Mouse (Mus musculus) MEL (cell line): ENCODE measurements at regions not wholly inside any gene's neighbourhood (a gene's known extent, or its start where the extent isn't known, plus 50 kb on each side); places are given as distances from the start of the nearest gene placed in this dataset.

Experiments
- CTCF ChIP-seq, 3 experiments: IDR thresholded peaks in 2 of 3; conservative IDR thresholded peaks in 1 of 3; 2 replicates each; pipeline ENCODE4 v1.5.1; 2011 to 2012; ENCODE audit warnings: low read length in 3 of 3, low read depth in 2 of 3, mild to moderate bottlenecking in 2 of 3, improper control_type of control experiment in 1 of 3, inconsistent platforms in 1 of 3, mixed read lengths in 1 of 3, moderate library complexity in 1 of 3; ENCODE audit not compliant: control insufficient read depth in 1 of 3, insufficient read depth in 1 of 3, poor library complexity in 1 of 3, severe bottlenecking in 1 of 3
- E2F4 ChIP-seq: IDR thresholded peaks from 2 replicates; pipeline ENCODE4 v1.6.1; 2011; ENCODE audit warnings: low read depth, low read length, improper control_type of control experiment, borderline replicate concordance
- EP300 ChIP-seq, 2 experiments: IDR thresholded peaks; 2 replicates each; pipeline ENCODE4 v1.6.1; 2011; ENCODE audit warnings: improper control_type of control experiment in 2 of 2, low read length in 2 of 2, low read depth in 1 of 2, mild to moderate bottlenecking in 1 of 2
- MAX ChIP-seq: IDR thresholded peaks from 2 replicates; pipeline ENCODE4 v1.6.1; 2011; ENCODE audit warnings: low read length, improper control_type of control experiment
- MEF2A ChIP-seq: IDR thresholded peaks from 2 replicates; pipeline ENCODE4 v1.6.1; 2014; ENCODE audit warnings: low read depth, mild to moderate bottlenecking, inconsistent platforms, low read length, improper control_type of control experiment; ENCODE audit not compliant: poor library complexity, insufficient replicate concordance, severe bottlenecking; ENCODE audit errors: extremely low read depth
- POLR2AphosphoS2 ChIP-seq: IDR thresholded peaks from 2 replicates; pipeline ENCODE4 v1.6.1; 2011; ENCODE audit warnings: low read length, improper control_type of control experiment
- RAD21 ChIP-seq: IDR thresholded peaks from 2 replicates; pipeline ENCODE4 v1.6.1; 2011; ENCODE audit warnings: mild to moderate bottlenecking, low read depth, low read length, improper control_type of control experiment
- RCOR1 ChIP-seq: IDR thresholded peaks from 2 replicates; pipeline ENCODE4 v1.6.1; 2012; ENCODE audit warnings: low read depth, mild to moderate bottlenecking, inconsistent platforms, low read length, improper control_type of control experiment

- no peak for TF ChIP-seq E2F4
- TF ChIP-seq RAD21 = no peak
- TF ChIP-seq RCOR1 = no peak
- no peak for TF ChIP-seq EP300 (IDR thresholded peaks at IDR 0.05; ENCODE audit: low read depth in 1 of 2, low read length in 2 of 2)
- TF ChIP-seq MAX = no peak
- TF ChIP-seq MEF2A = no peak
- TF ChIP-seq POLR2AphosphoS2 = no peak
- TF ChIP-seq CTCF (IDR thresholded peaks at IDR 0.05 in 2 of 3, conservative IDR thresholded peaks at IDR 0.05 in 1 of 3; ENCODE audit: control insufficient read depth in 1 of 3, insufficient read depth in 1 of 3, low read depth in 2 of 3, low read length in 3 of 3, poor library complexity in 1 of 3, severe bottlenecking in 1 of 3) = no peak
These were observed 69.4 kb upstream of the Usp27x start for GRCm38 (mm10) chrX:7445035-7445434.
